Mouse (Mus musculus): ENCODE measurements around the gene Ufc1.
"Not testable (repeated sequence)": the region's sequence is repeated elsewhere in the genome, so short reads cannot be mapped to it uniquely, and the experiment has no call there.

The Ufc1 gene

GRCm38 (mm10) chr1:171241952-171242351 lies 52.9 kb downstream of the Ufc1 start:
- not testable (repeated sequence) for DNase-seq

GRCm38 (mm10) chr1:171240911-171241310 lies 53.9 kb downstream of the Ufc1 start:
- DNase-seq, result no peak

- DNase-seq, result no peak
These were observed 54.7 kb downstream of the Ufc1 start for GRCm38 (mm10) chr1:171239992-171240744.
